Mouse (Mus musculus): Measurements from ENCODE around the gene Lgi2. TPM values are rescaled to one million over a fixed set of nuclear protein-coding genes. Genes with fewer than 3 reads are reported as not detected.

Lgi2 gene
- total RNA-seq (2021) = 10 to 100 TPM; 23.7 to 24.9 TPM

DNA sequence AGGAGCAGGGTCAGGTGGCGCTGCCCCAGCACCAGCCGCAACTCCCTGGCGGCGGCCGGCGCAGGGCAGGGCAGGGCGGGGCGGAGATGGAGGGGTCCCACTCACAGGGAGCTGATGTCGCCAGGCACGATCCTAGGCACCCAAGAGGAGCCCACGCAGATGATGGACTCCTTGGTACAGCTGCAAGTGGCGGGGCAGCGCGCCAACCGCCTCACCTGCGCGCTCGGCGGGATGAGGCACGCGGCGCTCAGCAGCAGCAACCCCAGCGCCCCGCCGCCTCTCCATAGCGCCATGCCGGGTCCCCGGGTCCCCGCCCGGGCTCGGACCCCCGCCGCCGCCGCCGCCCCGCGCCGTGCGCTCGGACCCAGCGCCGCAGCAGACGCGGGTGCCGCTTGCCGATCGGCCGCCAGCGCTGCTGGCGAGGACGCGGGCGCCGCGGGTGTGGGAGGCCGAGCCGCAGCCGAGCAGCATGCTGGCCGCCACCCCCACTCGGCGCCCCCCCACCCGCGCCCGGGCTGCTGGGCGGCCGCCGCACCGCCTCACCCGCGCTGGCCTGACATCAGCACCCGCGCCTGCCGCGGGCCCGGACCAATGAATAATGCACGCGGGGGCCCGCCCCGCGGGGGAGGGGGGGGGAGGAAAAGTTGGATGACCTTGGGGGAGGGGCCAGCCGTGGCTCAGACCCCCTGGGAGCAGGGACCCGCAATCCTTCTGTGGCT lies at the start of gene Lgi2:
Gene Lgi2, minus strand, starts transcription at position 650 of the 719 bp plus-strand sequence.
- DNase-seq (ENCODE audit: extremely low spot score in 1 of 2, low spot score in 1 of 2) = peak in 1 of 2 experiments; percentile 23

DNA sequence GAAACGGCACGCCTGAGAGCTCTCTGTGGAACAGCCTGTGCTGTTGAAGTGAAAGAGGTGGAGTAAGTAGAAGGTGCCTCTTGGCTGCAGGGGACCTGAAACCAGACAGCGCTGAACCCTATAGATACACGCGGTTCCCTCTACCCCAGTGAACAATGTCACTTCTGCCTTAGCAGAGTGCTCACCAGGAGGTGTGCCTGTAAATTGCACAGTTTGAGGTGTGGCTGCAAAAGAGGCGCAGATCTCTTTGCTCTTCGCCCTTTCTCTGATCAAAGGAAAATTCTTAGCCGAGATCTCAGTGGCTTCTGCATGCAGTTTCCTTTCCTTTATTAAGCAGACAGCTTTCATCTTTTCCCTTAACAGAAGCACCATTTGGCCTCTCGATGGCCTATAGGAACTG lies 49.2 kb upstream of the Lgi2 start:
- no peak for DNase-seq (ENCODE audit: extremely low spot score in 1 of 2, low spot score in 1 of 2)

DNA sequence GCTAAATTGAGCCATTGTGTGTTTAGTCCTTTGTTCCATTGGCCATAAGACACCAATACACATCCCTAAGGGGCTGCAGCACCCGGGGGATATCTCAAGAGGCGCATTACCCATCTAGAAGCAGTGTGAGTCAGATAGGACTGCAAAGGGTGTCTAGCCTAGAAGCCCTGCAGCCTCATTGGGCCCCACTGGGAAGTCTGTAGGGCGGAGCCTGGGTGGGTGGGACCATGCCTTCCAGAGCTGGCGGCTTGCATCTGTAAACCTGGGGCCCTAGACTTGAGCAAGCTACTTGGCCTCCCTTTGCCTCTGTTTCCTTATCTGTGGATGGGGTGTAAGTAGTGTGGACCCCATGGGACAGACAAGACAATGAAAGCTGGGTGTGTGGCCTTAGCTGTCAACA lies 48.4 kb upstream of the Lgi2 start:
- DNase-seq (ENCODE audit: extremely low spot score in 1 of 2, low spot score in 1 of 2) = no peak

DNA sequence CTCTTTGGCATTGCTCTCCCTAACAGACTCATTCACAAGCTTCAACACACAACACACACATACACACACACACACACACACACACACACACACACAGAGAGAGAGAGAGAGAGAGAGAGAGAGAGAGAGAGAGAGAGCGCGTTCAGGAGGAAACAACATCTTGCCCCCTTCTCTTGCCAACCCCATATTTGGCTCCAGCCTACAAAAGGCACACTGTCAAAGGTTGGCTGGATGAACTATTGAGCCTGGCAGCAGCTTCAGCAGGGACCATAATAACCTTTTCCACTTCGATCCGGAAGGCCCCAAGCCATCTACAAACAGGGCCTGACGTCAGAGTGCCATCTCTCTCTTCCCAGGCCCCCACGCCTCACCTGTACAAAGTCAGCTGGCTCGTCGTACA lies 46.5 kb upstream of the Lgi2 start:
- DNase-seq (ENCODE audit: extremely low spot score in 1 of 2, low spot score in 1 of 2) = no peak

DNA sequence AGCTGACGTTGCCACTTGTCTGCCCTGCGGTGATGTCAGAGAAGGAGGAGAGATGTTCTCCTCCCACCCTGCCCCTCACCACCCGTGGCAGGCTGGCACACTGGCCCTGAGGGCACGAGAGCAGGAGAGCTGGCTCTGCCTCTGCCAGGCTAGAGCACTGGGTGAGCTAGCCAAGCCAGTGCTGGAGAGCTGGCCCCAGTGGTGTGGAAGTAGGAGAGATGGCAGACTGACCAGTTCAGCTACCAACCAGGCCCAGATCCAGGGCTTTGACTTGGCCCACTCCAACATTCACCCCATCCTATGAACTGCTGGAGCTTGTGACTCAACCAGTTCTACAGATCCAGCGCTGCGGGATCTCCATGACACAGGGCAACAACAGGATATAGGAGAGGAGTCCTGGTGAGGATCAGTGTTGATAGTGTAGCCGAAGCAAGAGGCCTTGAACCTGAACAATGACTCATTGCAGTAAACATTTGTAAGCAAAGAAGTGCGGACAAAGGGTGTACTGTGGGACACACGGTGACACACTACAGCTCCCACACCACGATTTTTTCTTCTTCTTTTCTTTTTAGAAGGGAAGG lies 45.1 kb upstream of the Lgi2 start:
- no peak for DNase-seq (ENCODE audit: extremely low spot score in 1 of 2, low spot score in 1 of 2)

DNA sequence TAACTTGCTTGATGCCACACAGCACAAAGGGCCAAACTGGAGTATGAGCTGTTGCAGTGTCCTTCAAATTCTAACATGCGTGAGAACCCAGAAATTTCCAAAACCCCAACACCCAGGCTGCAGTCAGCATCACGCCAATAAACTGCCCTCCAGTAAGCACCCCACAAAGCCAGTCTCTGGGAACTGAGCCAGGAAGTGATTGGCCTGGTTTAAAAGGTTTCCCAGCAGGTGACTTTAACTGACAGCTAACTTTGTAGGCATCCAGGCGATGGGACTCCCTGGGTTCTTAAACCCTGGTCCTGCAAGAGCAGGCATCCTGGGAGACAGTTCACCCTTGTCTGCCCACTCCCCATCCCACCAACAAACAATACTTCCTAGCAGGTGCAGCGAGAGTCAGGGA lies 44.0 kb upstream of the Lgi2 start:
- no peak for DNase-seq (ENCODE audit: extremely low spot score in 1 of 2, low spot score in 1 of 2)

DNA sequence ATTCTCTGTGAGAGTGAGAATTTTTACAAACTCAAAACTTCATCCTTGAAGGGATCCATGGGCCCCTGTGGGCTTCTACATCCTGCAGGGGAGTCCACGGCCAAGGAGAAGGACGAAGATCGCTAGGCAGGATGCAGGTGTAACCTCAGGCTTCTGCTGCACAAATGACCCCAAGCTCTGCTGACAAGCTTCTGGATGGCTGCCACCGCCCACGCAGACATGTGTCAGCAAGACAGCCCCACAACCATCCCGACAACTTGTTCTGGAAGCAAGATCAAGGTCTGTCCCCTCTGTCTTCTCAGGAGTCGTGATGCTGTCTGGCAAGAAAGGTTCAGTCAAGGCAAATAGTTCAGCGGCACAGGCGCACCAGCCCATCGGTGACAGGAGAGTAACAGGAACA lies 43.4 kb upstream of the Lgi2 start:
- DNase-seq (ENCODE audit: extremely low spot score in 1 of 2, low spot score in 1 of 2) = no peak

DNA sequence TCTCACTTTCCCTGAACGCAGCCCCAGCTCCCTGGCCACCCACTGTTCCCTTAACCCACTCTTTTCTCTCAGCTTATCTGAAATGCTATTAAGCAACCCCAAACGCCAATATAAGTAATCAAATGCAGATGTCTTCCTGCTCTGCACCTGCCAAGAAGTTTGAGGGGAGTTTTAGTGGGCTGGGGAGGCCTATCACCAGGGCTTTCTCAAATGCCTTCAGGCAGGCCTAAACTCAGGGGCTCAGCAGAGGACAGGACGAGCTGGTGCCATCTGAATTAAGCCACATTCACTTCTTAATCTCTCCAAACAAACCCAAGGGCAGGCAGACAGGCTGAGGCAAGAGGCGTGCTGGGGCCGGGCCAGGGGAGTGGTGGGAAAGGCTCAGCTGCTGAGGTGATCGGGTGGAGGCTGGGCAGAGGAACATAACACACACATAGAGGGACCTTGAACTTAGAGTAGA lies 38.4 kb upstream of the Lgi2 start:
- no peak for DNase-seq (ENCODE audit: extremely low spot score in 1 of 2, low spot score in 1 of 2)

DNA sequence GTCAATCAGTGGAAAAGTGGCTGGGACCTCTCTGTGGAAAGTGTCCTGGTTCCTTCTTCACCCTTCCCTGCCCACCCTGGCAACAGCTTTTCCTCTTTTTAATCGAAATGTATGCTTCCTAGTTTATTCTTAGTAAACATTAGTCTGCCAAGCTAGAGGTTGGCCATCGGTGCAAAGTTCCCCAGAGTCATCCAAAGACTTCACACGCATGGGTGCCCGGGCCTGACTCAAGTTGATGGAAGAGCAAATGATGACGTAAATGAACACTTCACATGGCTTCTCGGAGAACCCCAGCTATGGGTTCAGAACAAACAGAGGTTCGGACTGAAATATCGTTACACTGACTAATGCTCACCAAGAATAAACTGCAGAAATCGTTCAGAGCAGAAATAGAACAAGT lies 24.4 kb upstream of the Lgi2 start:
- no peak for DNase-seq (ENCODE audit: extremely low spot score in 1 of 2, low spot score in 1 of 2)

DNA sequence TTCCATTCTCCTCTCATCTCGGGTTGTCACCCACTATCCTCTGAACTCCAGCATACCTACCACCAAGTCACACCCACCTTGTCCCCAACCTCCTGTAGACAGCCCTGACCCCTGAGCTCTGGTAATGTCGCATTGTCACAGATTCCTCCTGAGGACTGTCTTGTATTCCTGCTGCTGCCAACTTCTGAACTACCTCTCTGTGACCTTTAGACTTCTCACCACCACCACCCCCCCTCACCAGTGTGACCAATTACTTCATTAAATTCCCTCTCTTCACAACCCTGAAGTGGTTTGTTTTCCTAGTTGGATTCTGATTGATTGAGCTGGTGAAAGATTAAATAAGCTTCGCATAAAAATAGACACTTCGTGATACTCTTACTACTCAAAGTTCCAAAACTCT lies 22.4 kb upstream of the Lgi2 start:
- no peak for DNase-seq (ENCODE audit: extremely low spot score in 1 of 2, low spot score in 1 of 2)

DNA sequence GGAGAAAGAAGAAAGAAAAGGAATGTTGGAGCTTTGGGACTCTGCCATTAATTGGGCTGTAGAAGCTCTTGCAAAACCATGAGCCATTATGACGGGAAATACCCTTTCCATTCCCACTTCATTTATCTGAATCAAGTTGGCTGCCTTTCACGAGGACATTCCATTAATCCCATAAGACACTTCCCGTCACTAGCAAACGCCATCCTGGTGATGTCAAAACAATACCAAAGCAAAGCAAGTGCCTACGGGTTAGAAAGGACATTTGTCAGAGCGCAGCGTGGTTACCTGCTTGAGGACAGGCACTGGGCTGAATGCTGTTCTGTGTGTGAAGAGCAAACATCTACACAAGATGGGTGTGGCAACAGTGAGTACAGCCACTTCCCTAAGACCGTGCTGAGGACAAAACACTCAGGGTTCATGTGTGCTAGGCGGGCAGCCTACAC lies 21.1 kb upstream of the Lgi2 start:
- no peak for DNase-seq (ENCODE audit: extremely low spot score in 1 of 2, low spot score in 1 of 2)

DNA sequence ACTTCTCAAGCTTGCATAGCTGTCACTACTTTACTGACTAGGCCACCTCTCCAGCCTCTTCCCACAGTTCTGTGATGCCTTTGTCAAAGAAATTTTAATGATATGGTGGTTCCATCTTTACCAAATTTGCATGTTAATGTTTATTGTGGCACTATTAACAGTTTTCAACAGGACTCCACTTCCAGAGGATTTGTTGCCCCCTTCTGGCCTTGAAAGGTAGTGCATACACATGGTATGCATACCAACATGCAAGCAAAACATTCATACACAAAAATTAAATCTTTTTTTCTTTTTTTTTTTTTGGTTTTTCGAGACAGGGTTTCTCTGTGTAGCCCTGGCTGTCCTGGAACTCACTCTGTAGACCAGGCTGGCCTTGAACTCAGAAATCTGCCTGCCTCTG lies 6.3 kb upstream of the Lgi2 start:
- no peak for DNase-seq (ENCODE audit: extremely low spot score in 1 of 2, low spot score in 1 of 2)

DNA sequence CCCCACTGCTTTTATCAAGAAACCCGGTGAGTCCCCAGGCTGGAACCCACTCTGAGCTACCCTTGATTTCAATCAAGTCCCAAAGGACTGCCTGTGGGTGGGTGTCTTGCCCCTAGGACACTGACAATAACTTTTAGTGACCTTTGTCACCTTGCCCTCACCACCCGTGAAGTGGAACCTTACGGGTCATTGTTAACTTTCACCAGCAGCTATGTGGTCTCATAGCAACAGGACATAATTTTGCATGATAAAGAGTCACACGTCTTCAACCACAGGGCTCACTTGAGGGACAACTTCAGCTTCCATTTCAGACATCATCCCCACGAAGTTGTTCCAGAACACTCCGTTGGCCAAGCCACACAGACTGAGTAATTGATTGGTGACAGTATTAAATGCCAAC lies 4.5 kb upstream of the Lgi2 start:
- DNase-seq (ENCODE audit: extremely low spot score in 1 of 2, low spot score in 1 of 2) = no peak

DNA sequence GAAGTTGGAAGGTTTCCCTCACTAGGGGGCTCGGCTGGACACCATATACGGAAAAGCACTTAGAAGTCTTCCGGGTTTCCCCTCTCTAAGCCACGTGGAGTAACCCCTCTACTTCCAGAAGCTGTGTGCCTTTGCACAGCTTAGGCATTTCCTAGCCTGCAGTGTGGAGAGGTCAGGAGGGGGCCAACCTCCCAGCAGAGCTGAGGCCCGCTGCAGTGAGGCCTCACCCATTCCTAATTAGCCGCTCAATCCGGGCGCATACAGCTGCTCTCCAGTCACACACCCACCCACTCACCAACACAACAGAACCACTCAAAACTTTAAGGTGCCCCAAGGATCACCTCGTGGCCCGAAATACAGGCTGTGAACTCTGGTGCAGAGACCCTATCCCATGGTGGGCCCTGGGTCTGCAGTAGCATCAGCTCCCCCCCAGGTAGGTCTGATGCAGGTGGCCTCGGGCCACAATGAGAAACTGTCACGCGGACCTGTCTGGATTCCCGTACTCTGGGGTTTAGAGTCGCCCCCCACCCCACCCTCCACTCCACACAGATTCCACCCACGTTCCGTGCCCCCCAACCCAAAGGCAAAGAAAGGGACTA lies 949 bp downstream of the Lgi2 start:
- DNase-seq (ENCODE audit: extremely low spot score in 1 of 2, low spot score in 1 of 2) = no peak

DNA sequence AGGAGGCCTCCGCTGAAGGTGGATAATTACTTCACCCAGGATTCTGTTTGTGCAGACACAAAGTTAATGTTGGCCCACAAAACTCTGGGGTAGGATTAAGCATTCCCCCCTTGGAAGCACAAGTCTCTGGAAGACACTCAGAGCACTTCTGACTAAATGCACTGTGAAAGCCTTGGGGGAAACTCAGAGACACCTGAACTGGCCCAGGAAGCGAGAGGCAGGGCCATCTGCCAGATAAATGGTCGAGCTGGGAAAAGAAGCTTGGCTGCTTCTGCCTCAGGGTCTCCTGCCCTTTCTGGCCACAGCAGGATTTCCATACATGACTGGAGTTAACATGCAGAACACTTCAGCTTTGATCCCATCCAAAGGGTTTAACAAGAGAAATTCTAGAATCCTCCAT lies 1.9 kb downstream of the Lgi2 start:
- DNase-seq (ENCODE audit: extremely low spot score in 1 of 2, low spot score in 1 of 2) = no peak

DNA sequence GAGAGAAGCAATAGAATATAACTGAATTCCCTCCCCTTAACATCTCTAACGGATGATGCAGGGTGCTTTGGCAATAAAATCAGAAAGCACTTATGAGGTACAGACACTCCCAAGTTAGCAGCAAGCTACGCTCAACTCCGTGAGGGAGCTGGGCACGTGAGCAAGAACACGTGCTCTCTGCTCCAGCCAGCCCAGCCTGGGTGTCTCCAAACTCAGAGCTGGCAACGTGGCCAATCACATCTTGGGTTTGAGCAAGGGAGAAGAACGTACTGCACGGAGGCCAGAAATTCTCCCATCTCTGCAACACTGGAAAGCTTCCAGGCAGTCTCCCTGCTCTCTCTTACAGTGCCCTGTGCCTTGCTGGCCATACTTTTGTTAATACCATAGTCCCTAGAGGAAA lies 6.0 kb downstream of the Lgi2 start:
- DNase-seq (ENCODE audit: extremely low spot score in 1 of 2, low spot score in 1 of 2) = no peak

DNA sequence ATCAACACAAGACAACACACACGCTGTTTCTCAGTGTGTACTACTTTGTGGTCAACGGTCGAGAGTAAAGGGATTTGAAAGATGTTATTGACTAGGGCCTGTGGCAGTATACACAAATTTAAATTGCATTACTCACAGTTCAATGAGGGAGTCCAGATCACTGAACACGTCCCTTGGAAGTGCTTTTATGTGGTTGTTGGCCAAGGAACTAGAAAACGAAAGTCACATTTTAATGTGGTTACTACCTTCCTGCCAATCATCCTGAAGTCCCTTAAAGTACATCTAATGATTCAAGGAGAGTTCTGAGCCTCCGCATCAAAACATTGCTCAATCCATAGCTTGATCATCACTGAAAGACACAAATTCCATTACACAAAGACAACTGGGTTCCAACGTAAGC lies 10.7 kb downstream of the Lgi2 start:
- no peak for DNase-seq (ENCODE audit: extremely low spot score in 1 of 2, low spot score in 1 of 2)

DNA sequence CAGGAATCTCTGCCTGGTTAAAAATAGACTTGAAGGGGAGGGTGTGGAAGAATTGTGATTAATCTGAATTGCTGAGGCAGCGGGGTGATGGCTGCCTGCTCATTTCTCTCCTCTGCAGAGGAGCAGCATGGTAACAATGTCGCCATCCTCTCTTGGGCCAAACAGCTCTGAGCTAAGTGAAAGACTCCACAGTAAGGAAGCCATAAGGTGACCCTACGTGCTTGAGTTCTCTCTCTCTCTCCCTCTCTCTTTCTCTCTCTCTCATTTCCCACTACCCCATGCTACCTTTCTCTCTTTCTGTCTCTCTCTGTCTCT lies 15.0 kb downstream of the Lgi2 start:
- no peak for DNase-seq (ENCODE audit: extremely low spot score in 1 of 2, low spot score in 1 of 2)

DNA sequence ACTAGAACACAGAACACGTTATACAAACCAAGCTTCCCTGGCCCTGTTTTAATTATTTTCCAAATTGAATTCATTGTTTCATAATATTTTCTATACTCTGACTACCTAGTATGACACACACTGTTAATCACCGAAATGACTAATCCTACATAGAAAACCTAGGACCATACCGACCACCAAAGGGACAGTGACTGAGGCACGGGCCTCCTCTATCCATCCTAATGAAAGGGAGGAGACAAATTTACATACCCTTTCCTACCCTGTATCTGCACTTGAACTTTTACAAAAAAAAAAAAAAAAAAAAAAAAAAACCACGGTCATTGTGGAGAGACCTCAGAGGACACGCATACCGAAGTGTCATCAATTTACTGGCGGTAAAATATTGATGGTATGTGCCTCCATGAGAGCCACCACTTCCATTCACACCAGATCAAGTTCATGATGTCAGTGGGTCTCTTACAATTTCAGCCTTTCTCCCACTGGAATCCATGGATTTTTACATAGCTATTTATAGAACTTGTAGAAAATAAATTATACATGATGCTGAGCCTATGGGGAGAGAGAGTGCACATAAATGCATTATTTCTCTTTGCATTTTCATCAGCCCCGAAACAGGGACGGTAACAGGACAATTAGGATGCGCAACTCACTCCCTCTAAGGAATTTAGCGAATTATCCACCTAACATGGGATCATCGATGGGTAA lies 15.5 kb downstream of the Lgi2 start:
- no peak for DNase-seq (ENCODE audit: extremely low spot score in 1 of 2, low spot score in 1 of 2)

DNA sequence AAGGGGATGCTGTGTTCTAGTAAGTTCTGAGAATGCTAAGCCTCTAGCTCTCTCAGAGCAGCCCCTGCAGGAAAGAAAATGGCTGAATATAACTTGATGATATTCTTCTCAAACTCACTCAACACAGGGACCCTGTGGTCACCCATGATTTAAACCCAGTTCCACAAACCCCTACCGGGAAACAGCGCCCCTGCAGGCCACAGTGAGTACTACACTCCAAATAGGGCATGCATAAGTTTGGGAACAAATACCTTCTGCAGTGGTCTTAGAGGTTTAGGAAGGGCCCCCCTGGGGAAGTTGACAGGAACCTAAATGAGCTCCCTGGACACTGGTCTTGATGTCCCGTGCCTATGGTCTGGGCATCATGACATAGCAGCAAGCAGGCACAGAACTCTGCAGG lies 19.3 kb downstream of the Lgi2 start:
- DNase-seq (ENCODE audit: extremely low spot score in 1 of 2, low spot score in 1 of 2) = peak in 1 of 2 experiments; percentile 26

DNA sequence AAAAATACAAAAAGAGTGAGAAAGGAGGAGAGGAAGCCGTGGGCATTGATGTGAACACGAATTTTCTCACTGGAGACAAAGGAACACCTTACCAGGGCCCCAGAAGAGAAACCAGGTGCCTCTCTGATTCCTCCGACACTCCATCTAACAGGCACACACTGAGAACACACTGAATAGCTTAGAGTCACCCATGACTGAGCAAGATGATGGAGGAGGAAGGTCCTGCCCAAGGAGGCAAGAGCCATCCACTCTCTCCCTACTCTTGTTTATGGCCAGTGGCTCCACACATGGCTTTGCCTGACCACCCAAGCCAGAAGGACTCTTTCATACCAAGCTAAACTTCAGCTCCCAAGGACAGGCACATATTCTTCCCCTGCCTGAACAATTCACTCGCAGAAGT lies 22.5 kb downstream of the Lgi2 start:
- no peak for DNase-seq (ENCODE audit: extremely low spot score in 1 of 2, low spot score in 1 of 2)

DNA sequence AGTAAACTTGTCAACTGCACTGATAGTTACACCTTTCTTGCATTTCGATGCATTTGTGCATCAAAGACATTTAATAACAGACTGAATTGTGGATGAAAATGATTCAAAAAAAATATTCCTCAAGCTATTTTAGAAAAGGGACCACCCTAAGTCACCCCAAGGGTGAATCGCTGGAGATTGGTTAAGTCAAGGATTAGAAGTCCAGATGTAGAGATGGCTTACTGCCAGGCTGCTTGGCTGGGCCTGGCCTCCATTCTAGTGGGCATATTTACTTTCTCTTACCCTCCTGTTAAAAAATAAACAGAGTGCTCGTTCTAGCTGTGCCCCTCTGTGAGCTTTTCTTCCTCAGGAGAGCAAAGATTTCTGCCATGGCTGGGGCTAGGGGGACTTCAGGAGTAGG lies 26.1 kb downstream of the Lgi2 start:
- no peak for DNase-seq (ENCODE audit: extremely low spot score in 1 of 2, low spot score in 1 of 2)
